Mouse (Mus musculus) heart, postnatal 10 days (tissue): ENCODE measurements at regions not wholly inside any gene's neighbourhood (a gene's known extent, or its start where the extent isn't known, plus 50 kb on each side); places are given as distances from the start of the nearest gene placed in this dataset.

Experiments used
- DNase-seq, 2 experiments: peaks; one replicate each; pipeline ENCODE4 v3.0.0; 2021
- intact Hi-C: fragments of 180-260 bp; cut with DNase I; formaldehyde crosslinking; loops from one replicate; pipeline ENCODE4 v1.15.1; 2025

DNA sequence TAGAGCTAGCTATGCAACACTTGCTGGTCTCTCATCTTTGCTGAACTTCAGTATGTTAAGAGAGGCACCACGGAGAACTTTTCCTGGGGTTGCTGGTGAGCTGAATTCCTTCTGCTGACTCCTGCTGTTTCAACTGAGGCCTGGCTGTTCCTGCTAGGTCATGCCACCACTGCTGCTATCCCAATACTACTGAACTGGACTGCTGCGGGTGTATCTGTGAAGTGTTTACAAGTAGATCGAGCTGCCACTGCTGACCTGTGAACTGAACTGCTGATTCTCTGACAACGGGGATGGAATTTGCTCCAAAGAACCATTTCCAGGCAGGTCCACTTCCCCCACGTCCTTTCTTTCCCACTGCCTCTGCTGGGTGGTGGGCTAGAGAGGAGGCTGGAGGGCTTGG is 51.1 kb upstream of the Tmem150c start:
- intact Hi-C loops = no loop called here
- DNase-seq = no peak
